Mouse (Mus musculus) heart, embryonic 15.5 days (tissue): ENCODE data around the gene Prr32. TPM values are rescaled to one million over a fixed set of nuclear protein-coding genes. Genes with fewer than 3 reads are reported as not detected.

ENCODE experiments used
- ATAC-seq: fragments of 200-750 bp; cut with Nextera tagmentation; replicated peaks from 2 replicates; pipeline ENCODE4 v1.8.0; 2017; ENCODE audit warnings: low read depth, moderate TSS enrichment; ENCODE audit not compliant: insufficient number of reproducible peaks, insufficient read depth, low FRiP score
- H3K27ac ChIP-seq: fragments of 300-500 bp; sonication (generic); 2 replicates; pipeline ENCODE4 v1.5.1; 2015; ENCODE audit warnings: mild to moderate bottlenecking, inconsistent platforms
- H3K27me3 ChIP-seq: fragments of 300-500 bp; sonication (generic); 2 replicates; pipeline ENCODE4 v1.6.1; 2015; ENCODE audit warnings: inconsistent platforms
- H3K36me3 ChIP-seq: fragments of 300-500 bp; sonication (generic); 2 replicates; pipeline ENCODE4 v1.6.1; 2015; ENCODE audit warnings: mild to moderate bottlenecking, inconsistent platforms
- H3K4me1 ChIP-seq: fragments of 300-500 bp; sonication (generic); replicated peaks from 2 replicates; pipeline ENCODE4 v1.6.1; 2015; ENCODE audit warnings: inconsistent platforms
- H3K4me2 ChIP-seq: fragments of 300-500 bp; sonication (generic); 2 replicates; pipeline ENCODE4 v1.6.1; 2015; ENCODE audit warnings: inconsistent platforms, mild to moderate bottlenecking, moderate library complexity
- H3K4me3 ChIP-seq: fragments of 300-500 bp; sonication (generic); 2 replicates; pipeline ENCODE4 v1.5.1; 2015; ENCODE audit warnings: mild to moderate bottlenecking, inconsistent platforms
- H3K9ac ChIP-seq: fragments of 300-500 bp; sonication (generic); 2 replicates; pipeline ENCODE4 v1.6.1; 2015; ENCODE audit warnings: mild to moderate bottlenecking, inconsistent platforms
- H3K9me3 ChIP-seq: fragments of 300-500 bp; sonication (generic); replicated peaks from 2 replicates; pipeline ENCODE4 v1.6.1; 2016; ENCODE audit warnings: inconsistent platforms
- WGBS: fragments of 180-500 bp; shearing (Covaris S2); methylation state at CpG from one replicate; pipeline ENCODE4 v1.1.7; 2015; ENCODE audit warnings: mixed read lengths; 5-methylcytosine and 5-hydroxymethylcytosine counted together
- polyA plus RNA-seq: library from polyadenylated mRNA; unstranded; fragments of >200 nt; fragmentation: Nextera tagmentation; extraction: Ambion mirVana; gene quantifications from 2 replicates; pipeline ENCODE4 v1.2.1, GENCODE M21; 2015

Gene Prr32
- 0.40 and 0.79 TPM in 2 replicates for polyA plus RNA-seq

- ATAC-seq: no peak
Observed at GRCm38 (mm10) chrX:45090604-45091003, at the start of gene Prr32. Gene Prr32 (plus strand): TSS chrX:45090904.

More at GRCm38 (mm10) chrX:45090604-45091003, at the start of gene Prr32:
- H3K4me2 ChIP-seq: no peak within 1 kb of the TSS
- no peaks in the 10 kb centered on the region for H3K27me3 ChIP-seq
- 62% methylated on average over 1 of the region's 1 CpGs for WGBS
- no peak within 1 kb of the TSS for H3K9ac ChIP-seq
- no peaks in the 10 kb centered on the region for H3K4me1 ChIP-seq
- no peak within 1 kb of the TSS for H3K4me3 ChIP-seq
- no peak within 1 kb of the TSS for H3K27ac ChIP-seq
- no peaks in the 10 kb centered on the region for H3K36me3 ChIP-seq
- H3K9me3 ChIP-seq: no peaks in the 10 kb centered on the region
